Mouse (Mus musculus): ENCODE measurements around the gene Lmna. TPM values are rescaled to one million over a fixed set of nuclear protein-coding genes. Genes with fewer than 3 reads are reported as not detected.

The Lmna gene
- total RNA-seq, 2 experiments from 2014 or later = 42.0 to 49.3 TPM

GRCm38 (mm10) chr3:88503881-88504746 lies 5.6 kb downstream of the Lmna start:
- no peak for DNase-seq (ENCODE audit: low spot score in 2 of 2)

DNA sequence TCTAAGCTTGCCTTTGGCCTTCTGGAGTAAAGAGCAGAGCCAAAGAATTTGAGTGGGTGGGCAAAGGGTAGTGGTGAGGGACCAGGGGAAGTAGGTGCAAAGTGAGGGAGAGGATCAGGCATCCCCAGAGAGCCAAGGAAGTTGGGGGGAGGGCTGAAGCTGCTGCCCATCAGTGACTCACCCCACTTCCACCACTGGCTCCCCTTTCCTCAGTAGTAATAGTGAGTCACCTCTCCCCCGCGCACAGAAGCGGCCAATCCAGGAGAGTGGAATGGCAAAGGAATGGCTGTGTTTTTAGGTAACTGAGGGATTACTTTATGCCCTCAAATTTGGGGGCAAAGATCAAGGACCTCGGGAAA lies 6.3 kb downstream of the Lmna start:
- no peak for DNase-seq (ENCODE audit: low spot score in 2 of 2)

GRCm38 (mm10) chr3:88502641-88503504 lies 6.9 kb downstream of the Lmna start:
- peak; percentile 88 to 92 for DNase-seq (ENCODE audit: low spot score in 2 of 2)

GRCm38 (mm10) chr3:88502031-88502571 lies 7.7 kb downstream of the Lmna start:
- no peak for DNase-seq (ENCODE audit: low spot score in 2 of 2)

GRCm38 (mm10) chr3:88501366-88502030 lies 8.3 kb downstream of the Lmna start:
- no peak for DNase-seq (ENCODE audit: low spot score in 2 of 2)

GRCm38 (mm10) chr3:88500655-88501365 lies 8.9 kb downstream of the Lmna start:
- DNase-seq (ENCODE audit: low spot score in 2 of 2) = no peak

- DNase-seq (ENCODE audit: low spot score in 2 of 2) = no peak
Measured at GRCm38 (mm10) chr3:88500087-88500486, 9.7 kb downstream of the Lmna start.

DNA sequence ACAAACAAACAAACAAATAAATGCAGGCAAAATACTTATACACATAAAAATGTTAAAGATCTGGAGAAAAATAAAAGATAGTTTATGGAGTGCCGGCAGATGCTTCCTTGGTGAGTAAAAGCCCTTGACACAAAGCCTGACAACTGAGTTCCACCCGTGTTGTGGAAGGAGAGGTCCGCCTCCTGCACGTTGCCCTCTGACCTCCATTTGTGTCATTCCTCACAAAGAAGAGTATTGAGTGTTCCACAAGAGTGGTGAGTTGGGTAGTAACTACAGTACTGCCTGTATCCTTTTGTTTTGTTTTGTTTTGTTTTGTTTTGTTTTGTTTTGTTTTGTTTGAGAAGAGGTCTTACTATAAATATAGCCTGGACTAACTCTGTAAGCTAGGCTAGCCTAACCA lies 10.2 kb downstream of the Lmna start:
- no peak for DNase-seq (ENCODE audit: low spot score in 2 of 2)

DNA sequence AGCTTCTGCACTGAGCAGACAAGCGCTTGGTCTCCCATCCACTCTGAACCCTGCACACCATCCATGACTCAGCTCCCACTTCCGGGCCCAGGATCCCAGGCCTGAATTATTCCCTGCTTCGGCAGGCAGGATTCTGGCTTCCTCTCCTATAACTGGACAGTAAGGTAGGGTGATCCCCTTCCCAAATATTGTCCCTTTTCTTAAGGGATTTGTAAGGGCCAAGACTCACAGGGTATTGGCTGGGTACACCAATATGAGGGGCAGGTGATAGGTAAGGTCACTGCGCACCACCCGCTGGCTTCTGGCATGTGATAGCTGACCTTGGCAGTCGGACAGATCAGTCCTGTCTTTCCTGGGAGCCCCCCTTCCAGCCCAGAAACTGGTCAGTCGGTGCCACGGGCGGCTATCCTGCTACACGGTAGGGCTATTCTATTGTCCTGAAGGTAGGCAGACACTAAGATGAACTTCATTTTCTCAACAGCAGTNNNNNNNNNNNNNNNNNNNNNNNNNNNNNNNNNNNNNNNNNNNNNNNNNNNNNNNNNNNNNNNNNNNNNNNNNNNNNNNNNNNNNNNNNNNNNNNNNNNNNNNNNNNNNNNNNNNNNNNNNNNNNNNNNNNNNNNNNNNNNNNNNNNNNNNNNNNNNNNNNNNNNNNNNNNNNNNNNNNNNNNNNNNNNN lies 13.9 kb downstream of the Lmna start:
- DNase-seq (ENCODE audit: low spot score in 2 of 2) = no peak

- no peak for DNase-seq (ENCODE audit: low spot score in 2 of 2)
Measured at GRCm38 (mm10) chr3:88494836-88495628, 14.7 kb downstream of the Lmna start.

DNA sequence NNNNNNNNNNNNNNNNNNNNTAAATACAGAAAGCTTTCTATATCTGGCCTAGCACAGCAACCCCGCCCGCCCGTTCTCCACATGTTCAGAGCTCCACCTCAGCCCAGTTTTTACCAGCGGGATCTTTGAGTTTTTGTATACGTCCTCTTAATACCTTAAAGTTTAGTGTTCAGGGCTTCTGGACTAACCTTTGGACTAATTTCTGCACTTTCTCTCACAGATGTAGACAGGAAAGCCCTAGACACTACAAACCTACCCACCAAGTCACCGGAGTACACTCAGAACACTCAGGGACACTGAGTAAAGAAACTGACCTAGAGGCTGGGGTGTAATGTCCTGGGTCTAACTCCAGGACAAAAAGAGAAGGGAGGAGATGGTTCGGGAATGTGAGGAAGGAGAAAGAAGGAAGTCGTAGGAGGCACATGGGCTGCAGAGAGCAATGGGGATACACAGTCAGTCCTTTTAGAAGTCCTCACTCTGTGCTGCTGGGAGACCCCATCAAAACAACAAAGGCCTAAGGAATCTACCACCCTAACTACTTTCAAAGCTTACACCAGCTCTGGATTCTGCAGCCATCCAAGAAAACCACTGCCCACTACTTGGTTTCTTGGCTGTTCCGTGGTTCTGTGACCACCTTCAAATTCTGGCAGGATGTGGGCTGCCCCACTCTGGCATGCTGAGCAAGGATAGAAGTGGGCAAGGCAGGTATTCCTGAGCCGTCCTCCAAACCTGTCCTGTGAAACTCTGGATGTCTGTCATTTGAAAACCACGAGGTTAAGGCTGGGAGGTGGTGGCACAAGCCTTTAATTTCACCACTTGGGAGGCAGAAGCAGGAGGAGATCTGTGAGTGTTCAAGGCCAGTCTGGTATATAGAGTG lies 15.8 kb downstream of the Lmna start:
- no peak for DNase-seq (ENCODE audit: low spot score in 2 of 2)

DNA sequence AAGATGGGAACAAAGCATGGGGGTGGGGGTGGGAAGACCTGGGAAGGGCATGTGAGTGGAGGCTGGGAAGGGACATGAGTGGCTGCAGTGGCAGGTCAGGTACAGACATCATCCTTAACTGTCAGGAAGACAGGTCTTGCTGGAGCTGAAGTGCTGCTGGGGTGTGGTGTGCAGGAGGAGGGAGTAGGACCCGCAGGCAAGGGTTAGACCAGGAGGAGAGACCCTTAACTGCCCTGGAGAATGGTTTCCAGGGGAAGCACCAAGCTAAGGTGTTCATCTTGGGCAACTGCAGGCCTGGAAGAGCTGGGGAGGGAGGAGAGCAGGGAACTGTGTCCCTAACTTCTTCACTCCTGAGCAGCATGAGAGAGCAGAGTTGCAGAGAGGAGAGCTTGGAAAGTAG lies 22.4 kb downstream of the Lmna start:
- DNase-seq (ENCODE audit: low spot score in 2 of 2) = no peak

- DNase-seq (ENCODE audit: low spot score in 2 of 2) = no peak
Measured at GRCm38 (mm10) chr3:88486887-88487286, 22.9 kb downstream of the Lmna start.

- DNase-seq (ENCODE audit: low spot score in 2 of 2) = no peak
Measured at GRCm38 (mm10) chr3:88486043-88486442, 23.7 kb downstream of the Lmna start.

GRCm38 (mm10) chr3:88484597-88485316 lies 25.0 kb downstream of the Lmna start:
- DNase-seq (ENCODE audit: low spot score in 2 of 2) = no peak

GRCm38 (mm10) chr3:88483621-88484020 lies 26.1 kb downstream of the Lmna start:
- peak; percentile 65 to 74 for DNase-seq (ENCODE audit: low spot score in 2 of 2)

DNA sequence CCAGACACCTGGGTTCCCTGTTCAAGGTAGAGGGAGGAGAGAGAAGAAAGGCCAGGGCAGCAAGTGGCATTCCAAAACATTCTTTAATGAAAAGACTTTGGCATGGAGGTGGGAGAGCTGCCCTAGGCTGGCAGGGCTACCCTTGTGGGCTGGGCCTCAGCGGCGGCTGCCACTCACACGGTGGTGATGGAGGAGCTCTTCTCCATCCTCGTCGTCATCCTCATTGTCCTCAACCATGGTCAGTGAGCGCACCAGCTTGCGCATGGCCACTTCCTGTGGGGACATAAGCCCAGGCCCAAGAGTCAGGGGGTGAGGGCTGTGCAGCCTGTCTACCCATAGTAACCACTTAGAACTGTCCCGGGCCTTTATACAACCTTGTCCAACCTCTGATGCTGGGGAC lies 26.6 kb downstream of the Lmna start:
- DNase-seq (ENCODE audit: low spot score in 2 of 2) = no peak

- no peak for DNase-seq (ENCODE audit: low spot score in 2 of 2)
Measured at GRCm38 (mm10) chr3:88482336-88482735, 27.4 kb downstream of the Lmna start.
